Mouse (Mus musculus) ovary, postnatal 10 days (tissue): Measurements from ENCODE around the gene Slc35e4.
A peak's percentile ranks its signal among the peaks of the same experiment; 100 is the strongest.
"Not testable (repeated sequence)": the region's sequence is repeated elsewhere in the genome, so short reads cannot be mapped to it uniquely, and the experiment has no call there.

Experiments
- DNase-seq: peaks from one replicate; pipeline ENCODE4 v3.0.0; 2022; ENCODE audit warnings: low spot score

The Slc35e4 gene

GRCm38 (mm10) chr11:3918738-3919137 is 4.3 kb upstream of the Slc35e4 start:
- DNase-seq = no peak

DNA sequence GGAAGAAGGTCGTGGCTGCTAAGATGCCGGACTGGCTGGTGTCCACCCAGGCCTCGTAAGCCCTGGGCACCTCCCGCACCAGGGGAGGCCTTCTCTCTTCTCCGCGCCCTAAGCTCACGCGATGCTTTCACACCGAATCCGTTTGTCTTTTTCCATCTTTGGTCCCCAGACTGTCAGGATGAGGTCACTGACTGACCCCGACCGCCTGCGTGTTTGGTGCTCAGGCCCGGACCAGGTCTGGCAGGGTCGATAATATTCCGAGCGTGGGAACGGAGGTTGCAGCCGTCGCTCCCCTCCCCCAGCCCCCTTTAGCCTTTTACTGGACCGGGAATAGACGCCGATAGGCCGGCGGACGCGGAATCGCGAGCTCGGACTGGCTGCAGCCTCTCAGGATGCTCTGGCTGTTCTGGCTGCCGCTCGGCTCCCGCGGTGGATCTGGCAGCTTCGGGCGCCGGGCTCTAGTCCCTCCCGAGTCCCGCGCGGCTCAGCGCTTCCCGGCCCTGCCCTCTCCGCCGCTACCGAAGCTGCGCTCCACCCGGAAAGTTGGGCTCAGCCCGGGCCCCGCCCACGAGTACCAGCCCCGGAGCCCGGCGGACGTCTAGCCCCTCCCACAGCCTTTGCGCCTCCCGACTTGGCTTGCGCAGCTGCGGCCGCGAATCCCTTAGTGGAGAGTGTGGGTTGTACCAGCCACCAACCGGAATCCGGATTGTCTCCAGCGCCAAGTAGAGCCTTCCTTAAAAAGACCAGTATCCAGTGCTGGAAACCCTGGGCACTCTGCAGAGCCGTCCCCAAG is 952 bp downstream of the Slc35e4 start:
- DNase-seq = peak; percentile 72

- no peak for DNase-seq
Measured at GRCm38 (mm10) chr11:3912875-3913271, 1.6 kb downstream of the Slc35e4 start.

DNA sequence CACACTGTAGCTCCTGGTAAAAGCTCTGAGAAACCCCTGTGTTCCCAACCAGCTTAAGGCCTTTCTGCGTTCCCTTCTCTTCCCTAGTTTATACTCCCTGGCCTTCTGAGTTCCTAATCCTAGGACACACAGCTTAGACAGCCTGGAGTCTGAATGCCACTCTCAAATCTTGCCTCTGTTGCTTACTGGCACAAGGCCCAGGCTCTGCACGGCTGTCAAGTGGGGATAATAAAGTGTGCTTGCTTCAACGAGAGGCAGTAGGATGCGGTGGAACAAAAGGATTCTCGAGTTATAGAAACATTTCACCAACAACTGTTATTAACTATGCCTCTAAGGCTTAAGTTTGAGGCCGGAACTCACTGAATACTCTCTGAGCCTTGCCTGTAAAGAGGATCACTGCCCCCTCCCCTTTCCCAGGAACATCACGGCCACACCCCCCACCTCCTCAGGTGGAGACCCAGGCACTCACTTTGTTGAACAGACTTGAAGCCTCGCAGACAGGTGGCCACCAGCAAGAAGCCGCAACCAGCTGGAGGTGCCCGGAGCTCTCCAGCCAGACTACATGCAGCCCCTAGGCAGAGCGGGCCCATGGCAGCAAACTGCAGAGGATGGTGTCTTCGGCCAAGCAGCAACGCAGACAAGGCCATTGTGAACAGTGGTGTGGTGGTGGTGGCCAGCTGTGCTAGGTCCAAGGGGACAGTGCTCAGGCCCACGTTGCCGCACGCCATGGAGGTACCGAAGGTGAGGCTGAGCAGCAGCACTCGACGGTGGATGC is 2.2 kb downstream of the Slc35e4 start:
- DNase-seq = no peak

- DNase-seq = not testable (repeated sequence)
Measured at GRCm38 (mm10) chr11:3911440-3911839, 3.0 kb downstream of the Slc35e4 start.

DNA sequence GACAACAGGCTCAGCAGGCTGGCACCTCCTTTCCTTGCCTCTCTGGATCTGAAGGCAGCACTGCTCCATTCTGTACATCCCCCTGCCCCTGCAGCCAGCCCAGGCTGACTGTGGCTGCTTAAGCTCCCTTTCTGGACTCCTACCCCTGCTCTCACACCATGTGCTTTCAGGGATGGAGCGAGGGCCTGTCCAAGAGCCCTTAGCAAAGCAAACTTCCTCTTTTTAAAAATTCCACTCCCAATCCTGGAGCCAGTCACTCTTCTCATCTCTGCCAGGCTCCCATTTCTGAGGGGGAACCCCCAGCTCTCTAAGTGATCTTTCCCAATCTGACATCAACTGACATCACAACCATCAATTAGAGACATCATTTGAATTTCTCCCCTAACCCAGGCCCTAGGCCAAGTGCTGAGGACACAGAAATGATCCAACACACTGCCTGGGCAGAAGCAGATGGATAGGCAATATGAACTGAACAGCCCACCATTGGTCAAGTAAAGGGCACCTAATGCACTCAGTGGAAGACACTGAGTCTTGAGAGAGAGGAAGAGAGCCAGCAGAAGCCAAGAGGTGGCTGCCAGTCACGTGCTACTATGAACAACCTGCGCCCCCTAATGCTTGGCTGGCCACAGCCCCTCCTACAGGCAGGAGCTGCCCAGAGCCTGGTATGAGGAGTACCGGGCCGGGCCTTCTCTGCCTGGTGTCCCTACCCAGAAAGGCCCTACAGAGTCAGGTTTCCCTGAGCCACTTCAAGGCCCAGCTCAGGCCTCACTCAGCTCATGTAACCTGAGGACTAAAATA is 3.8 kb downstream of the Slc35e4 start:
- DNase-seq = no peak

GRCm38 (mm10) chr11:3909236-3909635 is 5.2 kb downstream of the Slc35e4 start:
- DNase-seq = no peak

DNA sequence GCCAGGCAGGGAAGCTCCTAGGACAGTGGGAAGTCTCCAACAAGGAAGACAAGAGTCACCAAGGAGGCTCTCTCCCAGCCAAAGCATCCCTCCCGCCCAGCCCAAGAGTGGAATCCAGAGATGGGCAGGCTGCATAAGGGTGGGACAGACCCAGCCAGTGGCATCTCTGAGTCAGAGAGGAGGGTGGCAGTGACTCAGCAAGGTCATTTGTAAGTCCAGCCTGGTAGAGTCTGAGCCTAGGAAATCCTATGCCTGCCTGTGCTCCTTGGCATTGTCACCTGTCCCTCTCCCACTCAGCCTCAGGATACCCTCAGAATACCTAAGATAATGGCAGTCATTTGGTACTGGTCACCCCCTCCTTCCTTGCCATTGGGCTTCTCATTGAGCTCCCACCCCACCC is 9.0 kb downstream of the Slc35e4 start:
- no peak for DNase-seq

GRCm38 (mm10) chr11:3904673-3905072 is 9.8 kb downstream of the Slc35e4 start:
- no peak for DNase-seq

GRCm38 (mm10) chr11:3903046-3903445 is 11.4 kb downstream of the Slc35e4 start:
- DNase-seq = peak; percentile 24

- no peak for DNase-seq
Measured at GRCm38 (mm10) chr11:3902516-3902915, 11.9 kb downstream of the Slc35e4 start.

DNA sequence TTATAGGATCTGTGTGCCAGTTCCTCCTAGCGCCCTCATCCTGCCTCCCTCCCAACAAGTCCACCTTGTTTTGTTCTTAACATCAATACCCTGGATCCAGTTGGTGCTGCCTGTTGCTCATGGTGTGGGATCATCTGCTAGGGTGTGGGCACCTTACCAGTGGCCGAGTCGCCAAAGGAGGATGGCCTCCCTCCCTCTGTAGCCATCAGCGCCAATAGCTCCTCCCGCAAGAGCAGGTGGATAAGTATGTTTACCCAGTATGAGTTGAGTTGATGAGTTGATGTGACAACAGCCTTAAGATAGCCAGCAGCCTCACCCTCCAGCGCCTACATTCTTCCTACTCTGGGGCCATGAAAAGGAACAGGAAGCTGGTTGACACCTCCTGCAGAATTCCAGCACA is 14.2 kb downstream of the Slc35e4 start:
- no peak for DNase-seq

- DNase-seq = no peak
Measured at GRCm38 (mm10) chr11:3895933-3896332, 18.5 kb downstream of the Slc35e4 start.

DNA sequence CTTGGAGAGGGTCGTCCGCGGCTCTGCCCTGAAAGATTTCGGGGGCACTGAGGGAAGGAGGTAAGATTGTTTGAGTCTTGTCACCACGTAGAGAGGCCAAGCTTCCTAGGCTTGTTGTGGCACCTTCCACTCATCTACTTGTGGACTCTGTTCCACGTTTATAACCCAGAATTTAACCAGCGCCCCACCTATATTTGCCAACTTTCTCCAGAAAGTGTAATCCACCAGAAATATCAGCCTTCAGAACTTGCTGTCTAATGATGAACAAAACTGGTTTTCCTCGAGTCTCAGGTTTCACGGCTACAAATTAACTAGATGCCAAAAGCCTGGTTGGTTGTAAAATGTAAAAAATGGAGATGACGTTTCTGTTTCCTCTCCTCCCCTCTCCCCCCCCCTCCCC is 19.0 kb downstream of the Slc35e4 start:
- DNase-seq = no peak

DNA sequence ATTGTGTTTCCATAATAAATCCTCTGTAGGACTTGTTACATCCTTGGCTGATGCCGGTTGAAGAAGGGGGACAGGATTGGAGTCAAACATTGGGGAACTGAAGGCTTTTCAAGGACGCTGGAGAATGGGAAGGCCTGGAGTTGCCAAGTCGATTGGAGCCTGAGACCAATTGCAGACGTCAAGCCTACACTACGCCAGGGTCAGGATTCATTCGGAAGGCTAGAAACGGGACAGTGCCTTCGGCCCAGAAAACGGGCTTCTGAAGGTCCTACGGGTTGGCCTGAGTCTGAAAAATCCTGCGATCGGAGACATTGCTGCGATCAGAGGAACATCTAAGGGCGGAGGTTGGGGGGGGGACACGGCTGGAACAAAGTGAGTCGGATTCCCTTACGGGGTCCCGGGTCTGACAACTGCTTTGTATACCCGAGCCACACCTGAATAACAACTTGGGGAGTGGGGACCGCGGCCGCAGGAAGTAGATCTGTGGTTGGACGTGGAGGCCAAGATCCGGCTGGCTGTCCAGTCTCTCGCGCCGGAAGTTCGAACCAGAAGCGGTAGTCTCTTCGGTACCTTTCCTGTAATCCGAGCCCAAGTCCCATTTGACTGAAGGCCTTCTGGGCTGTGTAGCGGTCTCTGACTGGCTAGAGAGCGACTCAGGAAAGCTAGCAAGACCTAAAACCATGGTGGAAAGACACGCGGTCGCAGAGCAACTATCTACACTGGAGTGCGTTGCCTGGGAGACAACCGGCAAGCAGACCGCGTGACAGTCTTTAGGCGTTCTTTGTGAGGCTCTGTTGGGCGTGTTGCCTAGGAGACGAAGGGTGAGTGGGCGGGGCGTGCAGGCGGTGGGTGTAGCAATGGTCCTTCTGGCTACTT is 19.8 kb downstream of the Slc35e4 start, which contains the start of the genes 4921536K21Rik and Dusp18:
TSS of gene 4921536K21Rik (minus strand) at position 693 of the 876 bp plus-strand sequence.
TSS of gene Dusp18 (plus strand) at position 835 of the 876 bp plus-strand sequence.
- peak; percentile 70 for DNase-seq

- no peak for DNase-seq
Measured at GRCm38 (mm10) chr11:3893970-3894369, 20.5 kb downstream of the Slc35e4 start.

DNA sequence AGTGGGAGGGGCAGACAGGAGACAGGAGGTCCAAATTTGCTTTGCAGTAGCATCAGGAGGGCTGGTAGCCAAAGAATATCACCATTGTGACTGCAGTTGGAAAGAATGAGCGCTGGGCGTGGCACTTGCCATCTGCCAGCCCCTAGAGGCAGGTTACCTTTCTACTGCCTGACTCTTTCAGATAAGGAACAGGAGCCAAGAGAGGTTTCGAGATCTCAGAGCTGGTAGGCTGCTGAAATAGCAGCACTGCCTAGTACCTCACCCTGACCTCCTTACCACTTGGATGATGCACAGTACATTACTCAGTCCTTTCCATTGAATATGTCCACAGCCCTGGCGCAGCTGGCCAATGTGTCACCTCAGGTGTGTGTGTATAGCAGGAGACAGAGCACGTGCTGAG is 27.1 kb downstream of the Slc35e4 start:
- no peak for DNase-seq

- no peak for DNase-seq
Measured at GRCm38 (mm10) chr11:3883711-3884110, 30.8 kb downstream of the Slc35e4 start.

- peak; percentile 27 for DNase-seq
Measured at GRCm38 (mm10) chr11:3879836-3880235, 34.6 kb downstream of the Slc35e4 start.

DNA sequence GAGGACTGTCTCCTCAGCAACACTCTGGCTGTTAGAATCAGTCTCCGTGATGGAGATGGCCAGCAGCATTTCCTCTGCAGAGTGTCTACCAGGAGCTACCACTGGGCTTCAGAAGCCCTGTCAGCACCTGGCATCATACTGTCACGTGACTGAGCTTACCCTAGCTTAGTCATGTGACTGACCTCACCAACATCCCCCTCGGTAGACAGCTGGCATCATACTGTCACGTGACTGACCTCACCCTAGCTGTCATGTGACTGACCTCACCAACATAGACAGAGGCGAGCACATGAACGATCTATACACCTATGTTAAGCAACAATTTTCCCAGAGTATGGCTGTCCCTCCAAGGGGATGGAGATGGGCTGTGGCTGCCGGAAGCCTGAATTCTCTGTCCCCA is 35.8 kb downstream of the Slc35e4 start:
- DNase-seq = no peak

GRCm38 (mm10) chr11:3876419-3876818 is 38.0 kb downstream of the Slc35e4 start:
- DNase-seq = no peak
